In the genomic region with DNA sequence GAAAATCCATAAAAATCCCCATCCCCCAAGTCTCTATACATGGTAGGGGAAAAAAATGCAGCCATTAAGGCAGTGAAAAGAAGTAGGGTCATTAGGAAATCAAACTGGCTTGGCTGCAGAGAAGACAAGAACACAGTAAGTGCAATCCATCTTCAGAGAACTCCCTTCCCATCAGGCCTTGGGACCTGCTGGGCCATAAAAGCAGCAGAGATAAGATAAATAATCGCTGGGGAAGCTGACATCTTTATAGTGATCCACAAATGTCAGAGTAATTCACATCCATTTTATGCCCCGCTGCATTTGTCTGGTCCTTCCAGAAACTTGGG, we compare ENCODE assay signal across 12 mouse cellular contexts. TPM values are rescaled to one million over a fixed set of nuclear protein-coding genes. Genes with fewer than 3 reads are reported as not detected.
DNase-seq lines count a peak whose midpoint lies in the region; ATAC-seq lines count a peak whose summit lies in the region.
"Had no signal": no experiment of that assay in that cellular context is flagged by ENCODE, and none has a peak within 500 bp of the region (broad histone marks: within the 10 kb centered on the region; RNA-seq: fewer than 3 reads in every experiment).

No protein-coding gene starts in this region.

- H3K36me3 ChIP-seq in forebrain, embryonic 14.5 days (ENCODE audit: control insufficient read depth, insufficient read depth, low read length), result no peaks in the 10 kb centered on the region
- no peaks in the 10 kb centered on the region for H3K36me3 ChIP-seq in forebrain, embryonic 11.5 days (ENCODE audit: control insufficient read depth, insufficient read depth, low read length)
- H3K36me3 ChIP-seq in midbrain, embryonic 14.5 days (ENCODE audit: control insufficient read depth, insufficient read depth, low read length), result no peaks in the 10 kb centered on the region
- no peaks in the 10 kb centered on the region for H3K36me3 ChIP-seq in midbrain, embryonic 10.5 days
- H3K36me3 ChIP-seq: G1E; limb, embryonic 10.5 days; liver, embryonic 15.5 days had no signal

- peaks cover 16% of the 10 kb centered on the region for H3K4me1 ChIP-seq in forebrain, embryonic 14.5 days (ENCODE audit: control insufficient read depth, insufficient read depth, low read length)
- H3K4me1 ChIP-seq in forebrain, embryonic 11.5 days (replicated peaks; ENCODE audit: control insufficient read depth, insufficient read depth, low read length), result no peaks in the 10 kb centered on the region
- peaks cover 11% of the 10 kb centered on the region for H3K4me1 ChIP-seq in midbrain, embryonic 14.5 days (ENCODE audit: control insufficient read depth, insufficient read depth, low read length)
- peaks cover 9% of the 10 kb centered on the region; the same call in 1 of the 2 replicates for H3K4me1 ChIP-seq in midbrain, embryonic 10.5 days
- H3K4me1 ChIP-seq: liver, embryonic 15.5 days had no signal

- no peak for DNase-seq in forebrain, embryonic 14.5 days (ENCODE audit: low spot score)
- DNase-seq in forebrain, embryonic 11.5 days (ENCODE audit: low spot score), result no peak
- DNase-seq in midbrain, embryonic 14.5 days, result no peak
- no peak for DNase-seq in midbrain, embryonic 10.5 days (ENCODE audit: low spot score)
- peak; percentile 13 for DNase-seq in kidney, postnatal 10 days
- DNase-seq in left cerebral cortex, adult 8-10 months (ENCODE audit: low spot score in 2 of 2), result no peak
- no peak for DNase-seq in thymus, postnatal 0 days (ENCODE audit: low spot score)
- DNase-seq in layer of hippocampus, postnatal 36 days, result no peak

- no peaks in the 10 kb centered on the region for H3K27me3 ChIP-seq in forebrain, embryonic 14.5 days (replicated peaks; ENCODE audit: control insufficient read depth, insufficient read depth, low read length)
- no peaks in the 10 kb centered on the region for H3K27me3 ChIP-seq in forebrain, embryonic 11.5 days (ENCODE audit: control insufficient read depth, insufficient read depth, low read length)
- no peaks in the 10 kb centered on the region for H3K27me3 ChIP-seq in midbrain, embryonic 14.5 days (ENCODE audit: control insufficient read depth, insufficient read depth, low read length)
- H3K27me3 ChIP-seq in midbrain, embryonic 10.5 days (ENCODE audit: low read depth, poor library complexity, severe bottlenecking), result no peaks in the 10 kb centered on the region
- H3K27me3 ChIP-seq: liver, embryonic 15.5 days had no signal

- no peak overlapping the region for H3K4me2 ChIP-seq in forebrain, embryonic 14.5 days (ENCODE audit: low read length)
- H3K4me2 ChIP-seq in forebrain, embryonic 11.5 days (ENCODE audit: low read depth, low read length, severe bottlenecking), result no peak overlapping the region
- H3K4me2 ChIP-seq in midbrain, embryonic 14.5 days (ENCODE audit: low read length), result no peak overlapping the region
- H3K4me2 ChIP-seq: liver, embryonic 15.5 days had no signal

- 56% methylated on average over 2 of the region's 2 CpGs for WGBS in forebrain, embryonic 14.5 days
- 84% methylated on average over 2 of the region's 2 CpGs for WGBS in forebrain, embryonic 11.5 days
- 57% methylated on average over 2 of the region's 2 CpGs for WGBS in midbrain, embryonic 14.5 days
- 84% methylated on average over 2 of the region's 2 CpGs for WGBS in midbrain, embryonic 10.5 days

- no peaks in the 10 kb centered on the region for H3K9me3 ChIP-seq in forebrain, embryonic 14.5 days (replicated peaks; ENCODE audit: control insufficient read depth, low read length)
- no peaks in the 10 kb centered on the region for H3K9me3 ChIP-seq in forebrain, embryonic 11.5 days (ENCODE audit: control insufficient read depth, low read length)
- H3K9me3 ChIP-seq in midbrain, embryonic 14.5 days (ENCODE audit: control insufficient read depth, low read length), result no peaks in the 10 kb centered on the region
- H3K9me3 ChIP-seq in midbrain, embryonic 10.5 days (replicated peaks), result no peaks in the 10 kb centered on the region
- H3K9me3 ChIP-seq: G1E; limb, embryonic 10.5 days; liver, embryonic 15.5 days had no signal

- no peak overlapping the region for H3K4me3 ChIP-seq in forebrain, embryonic 14.5 days (ENCODE audit: low read depth, low read length)
- no peak overlapping the region for H3K4me3 ChIP-seq in forebrain, embryonic 11.5 days (ENCODE audit: low read depth, low read length)
- no peak overlapping the region for H3K4me3 ChIP-seq in midbrain, embryonic 14.5 days (replicated peaks; ENCODE audit: low read depth, low read length)
- no peak overlapping the region for H3K4me3 ChIP-seq in midbrain, embryonic 10.5 days
- H3K4me3 ChIP-seq: limb, embryonic 10.5 days; liver, embryonic 15.5 days had no signal

- H3K27ac ChIP-seq in forebrain, embryonic 14.5 days (ENCODE audit: low read depth, low read length), result peak overlapping the region; percentile 79; the same call in 1 of the 2 replicates
- H3K27ac ChIP-seq in forebrain, embryonic 11.5 days (ENCODE audit: low read depth, low read length), result no peak overlapping the region
- peak overlapping the region; percentile 34; the same call in 1 of the 2 replicates for H3K27ac ChIP-seq in midbrain, embryonic 14.5 days (replicated peaks; ENCODE audit: low read depth, low read length)
- H3K27ac ChIP-seq in midbrain, embryonic 10.5 days (replicated peaks), result no peak overlapping the region
- H3K27ac ChIP-seq: limb, embryonic 10.5 days; liver, embryonic 15.5 days; macrophage had no signal

- ATAC-seq in forebrain, embryonic 14.5 days, result no peak
- ATAC-seq in forebrain, embryonic 11.5 days (replicated peaks; ENCODE audit: low FRiP score), result no peak
- peak; percentile 12; the same call in 1 of the 2 replicates for ATAC-seq in midbrain, embryonic 14.5 days (ENCODE audit: low FRiP score, low TSS enrichment)

- no peak overlapping the region for H3K9ac ChIP-seq in forebrain, embryonic 14.5 days (ENCODE audit: low read length)
- no peak overlapping the region for H3K9ac ChIP-seq in forebrain, embryonic 11.5 days (ENCODE audit: low read length)
- H3K9ac ChIP-seq in midbrain, embryonic 14.5 days (replicated peaks; ENCODE audit: low read length), result no peak overlapping the region
- H3K9ac ChIP-seq: liver, embryonic 15.5 days had no signal

RNA-seq across cellular contexts. Expression of a gene that starts 44.7 kb away (rescaled TPM):
- polyA plus RNA-seq in forebrain, embryonic 14.5 days (2014; fragmentation: Nextera tagmentation; extraction: Ambion mirVana), result 3.2 and 3.6 TPM in 2 replicates
- polyA plus RNA-seq in forebrain, embryonic 11.5 days (2014; fragmentation: Nextera tagmentation; extraction: Ambion mirVana), result 1.3 and 1.9 TPM in 2 replicates
- polyA plus RNA-seq in midbrain, embryonic 14.5 days (2014; fragmentation: Nextera tagmentation; extraction: Ambion mirVana), result 4.4 and 5.3 TPM in 2 replicates
- polyA plus RNA-seq in midbrain, embryonic 10.5 days (2016; fragmentation: Nextera tagmentation; extraction: Ambion mirVana), result 0.85 and 1.3 TPM in 2 replicates
- 10 to 100 TPM; 14.4 to 20.4 (median 16.9) TPM for total RNA-seq in left cerebral cortex, adult 8-10 months (2022)
- 0.94 and 1.0 TPM in 2 replicates for polyA plus RNA-seq in thymus, postnatal 0 days (2015; fragmentation: Nextera tagmentation; extraction: Ambion mirVana)
- 1 to 10 TPM; 7.2 to 9.7 TPM for total RNA-seq in layer of hippocampus, postnatal 36 days (2021)
- polyA plus RNA-seq: G1E, macrophage had no signal

Comparison
In these comparisons a context has a peak if more than half of its experiments do, and no peak if none do; other contexts are left out.
1. H3K27ac ChIP-seq: peak in forebrain, embryonic 14.5 days (single experiment) and midbrain, embryonic 14.5 days (single experiment); none in forebrain, embryonic 11.5 days (single experiment) and midbrain, embryonic 10.5 days (single experiment).